Mouse (Mus musculus) kidney, postnatal 10 days (tissue): ENCODE results near the gene Etv5.
"Not testable (repeated sequence)": the region's sequence is repeated elsewhere in the genome, so short reads cannot be mapped to it uniquely, and the experiment has no call there.

Experiments used
- DNase-seq: peaks from one replicate; pipeline ENCODE4 v3.0.0; 2021; ENCODE audit warnings: mixed read lengths

Gene Etv5

GRCm38 (mm10) chr16:22389146-22389911 is 50.2 kb downstream of the Etv5 start:
- no peak for DNase-seq

DNA sequence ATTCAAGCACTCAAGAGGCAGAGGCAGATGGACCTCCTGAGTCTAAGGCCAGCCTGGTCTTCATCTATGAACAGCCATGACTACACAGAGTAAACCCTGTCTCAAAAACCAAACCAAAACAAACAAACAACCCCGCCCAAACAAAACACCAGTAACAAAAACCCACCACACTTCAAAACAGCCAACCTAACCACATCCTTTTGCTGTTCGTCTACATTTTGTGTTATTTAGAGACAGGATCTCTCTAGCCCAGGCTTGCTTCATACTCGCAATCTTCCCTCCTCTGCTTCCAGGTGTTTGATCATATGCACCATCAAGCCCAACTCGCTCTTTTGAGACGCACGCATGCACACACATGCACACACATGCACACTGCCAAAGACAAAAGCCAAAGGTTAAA is 51.8 kb downstream of the Etv5 start:
- no peak for DNase-seq

DNA sequence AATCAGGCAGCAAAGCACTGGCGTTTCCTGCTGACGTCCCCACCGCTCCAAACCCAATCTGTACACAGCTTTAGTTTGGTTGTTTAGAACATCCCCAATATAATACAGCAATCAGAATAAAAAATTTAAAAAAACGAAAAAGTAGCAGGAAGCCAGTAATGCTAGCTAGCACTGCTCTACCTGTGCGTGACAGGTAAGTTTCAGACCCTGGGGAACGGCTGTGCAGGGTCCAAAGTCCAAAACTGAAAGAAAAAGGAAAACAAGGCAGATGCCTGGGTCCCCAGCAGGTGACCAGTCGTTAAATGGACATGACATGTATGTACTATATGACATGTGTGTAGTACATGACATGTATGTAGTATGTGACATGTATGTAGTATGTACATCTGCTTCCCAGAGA is 57.5 kb downstream of the Etv5 start:
- DNase-seq, result not testable (repeated sequence)

- peak; percentile 36 for DNase-seq
Measured at GRCm38 (mm10) chr16:22380981-22381380, 58.5 kb downstream of the Etv5 start.

- DNase-seq, result no peak
Measured at GRCm38 (mm10) chr16:22379986-22380385, 59.5 kb downstream of the Etv5 start.

GRCm38 (mm10) chr16:22379342-22379741 is 60.2 kb downstream of the Etv5 start:
- no peak for DNase-seq

DNA sequence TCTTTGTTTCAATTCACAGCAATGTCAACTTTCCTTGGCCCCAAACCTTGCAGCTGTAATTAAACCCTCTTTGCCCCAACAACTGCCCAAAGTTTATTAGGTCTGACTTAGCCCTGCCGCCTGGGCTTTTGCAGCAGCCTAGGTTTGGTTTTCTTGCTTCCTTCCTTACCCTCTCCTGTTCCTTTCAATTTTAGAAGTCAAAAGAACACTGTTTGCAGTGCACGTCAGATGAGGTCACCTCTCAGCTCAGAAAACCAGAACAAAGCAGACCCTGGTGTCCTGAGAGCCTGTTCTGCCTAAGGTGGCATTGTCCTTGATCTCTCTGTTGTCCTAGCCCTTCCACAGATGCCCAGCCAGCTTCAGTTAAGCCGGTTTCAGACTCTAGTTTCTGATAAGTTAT is 61.8 kb downstream of the Etv5 start:
- no peak for DNase-seq

DNA sequence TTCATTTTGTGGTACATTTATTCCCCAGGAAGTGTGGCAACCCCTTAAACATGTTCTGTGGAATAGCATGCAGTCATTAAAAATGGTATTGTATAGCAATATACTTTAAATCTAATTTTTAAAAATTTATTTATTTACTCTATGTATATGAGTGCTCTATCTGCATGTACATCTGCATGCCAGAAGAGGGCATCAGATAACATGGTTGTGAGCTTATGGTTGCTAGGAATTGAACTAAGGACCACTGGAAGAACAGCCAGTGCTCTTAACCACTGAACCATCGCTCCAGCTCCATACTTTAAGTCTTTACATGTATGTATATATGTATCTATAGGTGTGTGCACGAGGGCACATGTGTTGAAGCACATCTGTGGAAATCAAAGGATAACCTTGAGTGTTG is 64.6 kb downstream of the Etv5 start:
- no peak for DNase-seq

GRCm38 (mm10) chr16:22372701-22373124 is 66.8 kb downstream of the Etv5 start:
- DNase-seq, result peak; percentile 26

GRCm38 (mm10) chr16:22372225-22372624 is 67.3 kb downstream of the Etv5 start:
- DNase-seq, result no peak

- no peak for DNase-seq
Measured at GRCm38 (mm10) chr16:22367099-22367498, 72.4 kb downstream of the Etv5 start.

- no peak for DNase-seq
Measured at GRCm38 (mm10) chr16:22366040-22366439, 73.5 kb downstream of the Etv5 start.

GRCm38 (mm10) chr16:22365596-22365995 is 73.9 kb downstream of the Etv5 start:
- no peak for DNase-seq

DNA sequence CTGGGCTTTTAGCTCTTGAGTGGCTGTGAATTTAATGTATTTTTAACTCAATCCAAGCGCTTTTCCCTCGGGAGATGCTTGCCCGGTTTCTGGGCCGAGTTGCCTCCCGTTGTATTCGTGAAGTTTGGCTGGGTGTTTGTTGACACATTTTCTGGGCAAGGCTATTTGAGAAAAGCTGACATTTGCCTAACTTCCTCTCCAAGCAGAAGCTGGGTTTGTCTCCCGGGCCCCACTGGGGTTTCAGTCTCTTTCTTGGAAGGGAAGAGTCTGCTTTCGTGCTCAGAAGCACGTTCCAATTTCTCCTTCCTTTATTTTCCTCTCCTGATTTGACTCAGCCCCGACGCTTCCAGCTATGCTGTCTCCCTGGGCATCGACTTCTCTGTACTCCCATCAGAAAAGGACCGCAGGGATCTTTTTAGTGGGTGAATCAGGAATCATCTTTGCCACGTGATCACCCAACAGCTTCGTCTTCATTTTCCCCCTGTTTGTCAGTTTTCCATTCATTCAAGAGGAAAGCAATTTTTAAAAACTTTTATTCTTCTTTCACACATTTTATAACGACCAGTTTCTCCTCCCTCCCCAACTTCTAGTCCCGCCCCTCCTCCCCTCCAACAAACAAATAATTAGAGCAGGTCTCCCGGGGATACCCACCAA is 80.7 kb downstream of the Etv5 start:
- peak; percentile 29 for DNase-seq

GRCm38 (mm10) chr16:22354177-22354576 is 85.3 kb downstream of the Etv5 start:
- DNase-seq, result not testable (repeated sequence)

GRCm38 (mm10) chr16:22353639-22354038 is 85.9 kb downstream of the Etv5 start:
- no peak for DNase-seq

DNA sequence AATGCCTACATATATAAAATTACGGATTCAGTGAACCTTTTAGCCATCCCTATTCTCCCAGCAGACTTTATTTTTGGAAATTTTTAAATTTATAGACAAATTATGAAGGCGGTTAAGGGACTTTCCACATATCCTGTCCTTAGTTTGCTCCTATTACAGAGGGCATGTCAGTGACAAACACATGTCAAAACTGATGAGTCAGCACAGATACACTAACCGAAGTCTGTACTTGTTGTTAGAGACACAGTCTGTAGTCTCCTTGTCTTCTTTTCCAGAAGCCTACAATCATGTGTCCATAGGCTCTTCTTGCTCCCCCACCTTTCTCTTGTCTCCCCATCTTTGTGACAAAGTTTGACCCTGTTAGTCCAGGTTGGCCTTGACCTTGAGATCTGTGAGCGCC is 88.3 kb downstream of the Etv5 start:
- no peak for DNase-seq

GRCm38 (mm10) chr16:22349798-22350197 is 89.7 kb downstream of the Etv5 start:
- DNase-seq, result no peak

- no peak for DNase-seq
Measured at GRCm38 (mm10) chr16:22348478-22349270, 90.8 kb downstream of the Etv5 start.

DNA sequence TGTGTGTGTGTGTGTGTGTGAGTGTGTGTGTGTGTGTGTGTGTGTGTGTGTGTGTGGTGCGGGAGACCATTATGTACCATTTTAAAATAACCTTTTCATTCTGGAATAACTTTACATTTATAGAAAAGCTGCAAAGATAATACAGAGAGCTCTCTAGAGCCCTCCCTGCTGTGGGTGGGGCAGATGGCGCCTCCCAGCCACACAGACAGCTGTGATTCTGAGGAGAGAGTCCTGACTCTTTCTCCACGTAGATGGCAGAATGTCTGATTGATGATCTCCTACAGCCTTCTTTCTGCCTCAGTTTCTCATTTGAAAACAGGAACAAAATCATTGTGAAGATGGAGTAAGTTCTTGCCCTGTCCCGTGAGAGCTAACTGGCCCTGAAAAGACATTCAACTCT is 91.5 kb downstream of the Etv5 start:
- DNase-seq, result no peak

DNA sequence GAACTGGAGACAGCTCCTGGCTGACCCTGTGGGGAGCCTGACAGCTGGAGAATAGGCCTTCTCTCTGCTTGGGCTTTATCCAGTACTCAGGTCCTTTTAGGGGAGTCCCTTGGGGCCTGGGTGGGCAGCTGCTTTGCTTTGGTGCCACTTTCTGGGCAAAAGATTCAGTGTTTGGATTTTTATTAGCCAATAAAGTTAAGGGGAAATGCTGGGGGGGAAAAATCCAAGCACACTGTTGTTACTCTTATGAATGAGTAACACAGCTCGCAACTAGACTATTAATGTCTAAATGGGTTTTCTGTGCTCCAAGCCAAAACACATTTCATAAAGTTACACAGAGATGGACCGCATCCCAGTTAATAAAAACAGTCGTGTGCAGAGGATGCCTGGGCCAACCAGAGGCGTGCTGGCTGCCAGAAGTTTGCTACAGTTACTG is 98.3 kb downstream of the Etv5 start:
- DNase-seq, result peak; percentile 48

- no peak for DNase-seq
Measured at GRCm38 (mm10) chr16:22335781-22336180, 103.7 kb downstream of the Etv5 start.
